Mouse (Mus musculus): ENCODE data around the gene Tjap1. TPM values are rescaled to one million over a fixed set of nuclear protein-coding genes. Genes with fewer than 3 reads are reported as not detected.

Tjap1 gene
- polyA plus RNA-seq, 1 experiment from 2014 or later = 34.6 TPM

GRCm38 (mm10) chr17:46313135-46313715 lies 30.4 kb upstream of the Tjap1 start:
- no peak overlapping the region for H3K9ac ChIP-seq (ENCODE audit: low read length)
- no peak overlapping the region for H3K4me2 ChIP-seq (ENCODE audit: low read length)
- no peak for ATAC-seq (ENCODE audit: insufficient number of reproducible peaks, insufficient read depth, low FRiP score, low read depth)
- 81% methylated on average over 9 of the region's 9 CpGs for WGBS
- no peak overlapping the region for H3K4me3 ChIP-seq (ENCODE audit: control insufficient read depth in 1 of 2, insufficient read depth in 1 of 2, low read depth in 1 of 2, low read length in 2 of 2)
- peaks cover 4 to 6% of the 10 kb centered on the region in 2 experiments for H3K4me1 ChIP-seq (ENCODE audit: control insufficient read depth in 2 of 2, insufficient read depth in 2 of 2, low read length in 2 of 2)
- H3K27me3 ChIP-seq (ENCODE audit: control insufficient read depth, insufficient read depth, low read length) = no peaks in the 10 kb centered on the region
- H3K9me3 ChIP-seq (ENCODE audit: control insufficient read depth, low read length) = no peaks in the 10 kb centered on the region
- 0 out of 2 replicates have a peak, but pooled peaks cover 6% of the 10 kb centered on the region for H3K36me3 ChIP-seq (ENCODE audit: control insufficient read depth, insufficient read depth, low read length)
- H3K27ac ChIP-seq (replicated peaks in 1 of 2; ENCODE audit: control insufficient read depth in 1 of 2, insufficient read depth in 1 of 2, low read depth in 2 of 2, low read length in 2 of 2) = no peak overlapping the region

- no peak for ATAC-seq (ENCODE audit: insufficient number of reproducible peaks, insufficient read depth, low FRiP score, low read depth)
- H3K4me2 ChIP-seq (ENCODE audit: low read length) = no peak overlapping the region
- no peaks in the 10 kb centered on the region for H3K9me3 ChIP-seq (ENCODE audit: control insufficient read depth, low read length)
- 0 out of 2 replicates have a peak overlapping the region, but pooled peaks have one; percentile 5 for H3K9ac ChIP-seq (ENCODE audit: low read length)
- H3K4me1 ChIP-seq (ENCODE audit: control insufficient read depth in 2 of 2, insufficient read depth in 2 of 2, low read length in 2 of 2) = peaks cover 4 to 6% of the 10 kb centered on the region in 2 experiments
- no peaks in the 10 kb centered on the region for H3K27me3 ChIP-seq (ENCODE audit: control insufficient read depth, insufficient read depth, low read length)
- no peak overlapping the region for H3K27ac ChIP-seq (replicated peaks in 1 of 2; ENCODE audit: control insufficient read depth in 1 of 2, insufficient read depth in 1 of 2, low read depth in 2 of 2, low read length in 2 of 2)
- 80% methylated on average over 10 of the region's 10 CpGs for WGBS
- 0 out of 2 replicates have a peak, but pooled peaks cover 13% of the 10 kb centered on the region for H3K36me3 ChIP-seq (ENCODE audit: control insufficient read depth, insufficient read depth, low read length)
- no peak overlapping the region for H3K4me3 ChIP-seq (ENCODE audit: control insufficient read depth in 1 of 2, insufficient read depth in 1 of 2, low read depth in 1 of 2, low read length in 2 of 2)
These were observed 27.7 kb upstream of the Tjap1 start for GRCm38 (mm10) chr17:46310515-46310914.

GRCm38 (mm10) chr17:46309835-46310234 lies 27.0 kb upstream of the Tjap1 start:
- Histone ChIP-seq H3K9ac (ENCODE audit: low read length) (0 out of 2 replicates have a peak overlapping the region, but pooled peaks have one; percentile 5), H3K27ac (replicated peaks in 1 of 2; ENCODE audit: control insufficient read depth in 1 of 2, insufficient read depth in 1 of 2, low read depth in 2 of 2, low read length in 2 of 2) (peak overlapping the region in 1 of 2 experiments; percentile 34; a peak in 1 of 4 replicates), H3K4me1 (ENCODE audit: control insufficient read depth in 2 of 2, insufficient read depth in 2 of 2, low read length in 2 of 2) (peaks cover 4 to 6% of the 10 kb centered on the region in 2 experiments), H3K9me3 (ENCODE audit: control insufficient read depth, low read length) (no peaks in the 10 kb centered on the region), H3K27me3 (ENCODE audit: control insufficient read depth, insufficient read depth, low read length) (no peaks in the 10 kb centered on the region), H3K4me2 (ENCODE audit: low read length) (no peak overlapping the region), H3K36me3 (ENCODE audit: control insufficient read depth, insufficient read depth, low read length) (0 out of 2 replicates have a peak, but pooled peaks cover 13% of the 10 kb centered on the region), H3K4me3 (ENCODE audit: control insufficient read depth in 1 of 2, insufficient read depth in 1 of 2, low read depth in 1 of 2, low read length in 2 of 2) (no peak overlapping the region)
- peak; percentile 36; the same call in 1 of the 2 replicates for ATAC-seq (ENCODE audit: insufficient number of reproducible peaks, insufficient read depth, low FRiP score, low read depth)
- WGBS = 30% methylated on average over 12 of the region's 12 CpGs

DNA sequence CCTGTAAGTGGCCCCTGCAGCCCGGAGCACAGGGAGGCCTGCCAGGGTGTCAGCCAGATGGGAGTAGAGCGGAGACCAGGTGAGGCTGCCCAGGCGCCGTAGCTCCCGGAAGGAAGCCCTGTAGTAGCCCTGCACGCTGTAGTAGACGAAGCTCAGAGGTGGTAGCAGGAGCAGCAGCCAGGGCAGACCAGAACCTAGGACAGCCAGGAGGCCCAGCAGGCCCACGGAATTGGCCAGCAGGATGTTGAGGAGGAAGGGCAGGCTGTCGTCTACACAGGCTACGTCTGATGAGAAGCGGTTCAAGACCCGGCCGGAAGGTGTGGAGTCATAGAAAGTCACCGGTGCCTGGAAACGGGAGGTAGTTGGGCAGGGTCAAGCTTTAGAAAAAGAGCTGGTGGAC lies 24.1 kb upstream of the Tjap1 start:
- H3K4me1 ChIP-seq (ENCODE audit: control insufficient read depth in 2 of 2, insufficient read depth in 2 of 2, low read length in 2 of 2) = peaks cover 4 to 6% of the 10 kb centered on the region in 2 experiments
- H3K9ac ChIP-seq (ENCODE audit: low read length) = no peak overlapping the region
- H3K4me3 ChIP-seq (ENCODE audit: control insufficient read depth in 1 of 2, insufficient read depth in 1 of 2, low read depth in 1 of 2, low read length in 2 of 2) = no peak overlapping the region
- no peaks in the 10 kb centered on the region for H3K9me3 ChIP-seq (ENCODE audit: control insufficient read depth, low read length)
- no peaks in the 10 kb centered on the region for H3K27me3 ChIP-seq (ENCODE audit: control insufficient read depth, insufficient read depth, low read length)
- 92% methylated on average over 15 of the region's 15 CpGs for WGBS
- no peak overlapping the region for H3K4me2 ChIP-seq (ENCODE audit: low read length)
- no peak overlapping the region for H3K27ac ChIP-seq (replicated peaks in 1 of 2; ENCODE audit: control insufficient read depth in 1 of 2, insufficient read depth in 1 of 2, low read depth in 2 of 2, low read length in 2 of 2)
- ATAC-seq (ENCODE audit: insufficient number of reproducible peaks, insufficient read depth, low FRiP score, low read depth) = no peak; the same call in 1 of the 2 replicates
- H3K36me3 ChIP-seq (ENCODE audit: control insufficient read depth, insufficient read depth, low read length) = 0 out of 2 replicates have a peak, but pooled peaks cover 10% of the 10 kb centered on the region

GRCm38 (mm10) chr17:46304184-46304583 lies 21.4 kb upstream of the Tjap1 start:
- 90% methylated on average over 9 of the region's 9 CpGs for WGBS

DNA sequence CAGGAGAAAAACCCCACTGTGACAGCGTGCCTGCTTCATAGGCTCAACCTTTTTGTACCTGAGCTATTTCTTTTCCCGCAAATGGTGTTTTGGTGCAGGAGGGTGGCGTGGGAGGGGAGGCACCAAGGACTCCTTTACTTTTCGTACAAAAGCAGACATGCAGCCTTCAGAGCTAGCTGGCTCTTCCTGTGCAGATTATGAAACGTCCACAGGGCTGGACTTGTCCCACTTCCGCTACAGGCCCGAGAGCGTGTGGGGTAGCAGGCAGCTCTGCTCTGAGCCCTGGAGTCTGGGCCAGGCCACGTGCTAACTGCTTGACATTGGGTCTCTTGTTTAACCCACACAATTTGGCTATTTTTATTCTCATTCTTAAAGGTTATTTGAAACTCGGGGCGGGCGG lies 19.1 kb upstream of the Tjap1 start:
- 68% methylated on average over 12 of the region's 12 CpGs for WGBS
- H3K4me1 ChIP-seq (ENCODE audit: control insufficient read depth in 2 of 2, insufficient read depth in 2 of 2, low read length in 2 of 2) = peaks cover 8 to 9% of the 10 kb centered on the region in 2 experiments; a peak in 3 of 4 replicates
- H3K36me3 ChIP-seq (ENCODE audit: control insufficient read depth, insufficient read depth, low read length) = 0 out of 2 replicates have a peak, but pooled peaks cover 10% of the 10 kb centered on the region
- peaks cover 28% of the 10 kb centered on the region for H3K27me3 ChIP-seq (ENCODE audit: control insufficient read depth, insufficient read depth, low read length)
- H3K9me3 ChIP-seq (ENCODE audit: control insufficient read depth, low read length) = no peaks in the 10 kb centered on the region
- H3K4me3 ChIP-seq (ENCODE audit: control insufficient read depth in 1 of 2, insufficient read depth in 1 of 2, low read depth in 1 of 2, low read length in 2 of 2) = no peak overlapping the region
- H3K27ac ChIP-seq (replicated peaks in 1 of 2; ENCODE audit: control insufficient read depth in 1 of 2, insufficient read depth in 1 of 2, low read depth in 2 of 2, low read length in 2 of 2) = no peak overlapping the region
- no peak overlapping the region for H3K9ac ChIP-seq (ENCODE audit: low read length)
- no peak overlapping the region for H3K4me2 ChIP-seq (ENCODE audit: low read length)
- no peak for ATAC-seq (ENCODE audit: insufficient number of reproducible peaks, insufficient read depth, low FRiP score, low read depth)

More at GRCm38 (mm10) chr17:46304184-46304583, 21.4 kb upstream of the Tjap1 start:
- peaks cover 11% of the 10 kb centered on the region; the same call in 1 of the 2 replicates for H3K27me3 ChIP-seq (ENCODE audit: control insufficient read depth, insufficient read depth, low read length)
- no peak overlapping the region for H3K4me2 ChIP-seq (ENCODE audit: low read length)
- no peaks in the 10 kb centered on the region for H3K4me1 ChIP-seq (ENCODE audit: control insufficient read depth in 2 of 2, insufficient read depth in 2 of 2, low read length in 2 of 2)
- H3K27ac ChIP-seq (replicated peaks in 1 of 2; ENCODE audit: control insufficient read depth in 1 of 2, insufficient read depth in 1 of 2, low read depth in 2 of 2, low read length in 2 of 2) = no peak overlapping the region
- H3K4me3 ChIP-seq (ENCODE audit: control insufficient read depth in 1 of 2, insufficient read depth in 1 of 2, low read depth in 1 of 2, low read length in 2 of 2) = no peak overlapping the region
- H3K9me3 ChIP-seq (ENCODE audit: control insufficient read depth, low read length) = no peaks in the 10 kb centered on the region
- 0 out of 2 replicates have a peak, but pooled peaks cover 10% of the 10 kb centered on the region for H3K36me3 ChIP-seq (ENCODE audit: control insufficient read depth, insufficient read depth, low read length)
- no peak for ATAC-seq (ENCODE audit: insufficient number of reproducible peaks, insufficient read depth, low FRiP score, low read depth)
- no peak overlapping the region for H3K9ac ChIP-seq (ENCODE audit: low read length)

DNA sequence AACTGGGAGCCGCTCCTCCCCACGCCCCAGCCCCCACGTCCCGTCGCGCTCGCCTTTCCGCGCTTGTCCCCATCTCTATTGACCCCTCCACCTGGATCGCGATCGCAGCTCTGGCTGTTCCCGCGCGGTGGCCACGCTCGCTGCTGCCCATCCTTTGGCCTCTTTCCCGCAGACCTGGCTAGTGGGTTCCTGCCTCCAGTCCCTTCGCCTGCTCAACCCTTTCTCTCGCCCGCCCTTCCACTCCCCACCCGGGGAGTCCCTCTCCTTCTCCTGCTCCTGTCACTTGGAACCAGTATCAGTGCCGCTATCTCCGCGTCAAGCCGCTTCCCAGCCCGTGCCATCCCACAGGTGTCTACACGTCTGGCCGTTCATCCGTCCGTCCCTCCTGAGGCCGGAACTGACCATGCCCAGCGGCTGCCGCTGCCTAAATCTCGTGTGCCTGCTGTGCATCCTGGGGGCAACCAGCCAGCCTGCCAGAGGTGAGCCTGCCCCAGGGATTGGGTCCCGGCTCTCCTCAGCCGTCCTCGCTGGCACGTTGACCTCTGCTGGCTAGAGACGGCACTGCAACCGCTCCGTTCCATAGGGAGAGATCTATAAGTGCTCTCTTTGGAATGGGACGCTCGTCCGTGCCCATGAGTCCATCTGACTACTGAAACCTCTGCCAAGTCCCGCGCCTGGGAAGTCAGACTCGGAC lies 15.5 kb upstream of the Tjap1 start:
- Histone ChIP-seq H3K4me1 (ENCODE audit: control insufficient read depth in 2 of 2, insufficient read depth in 2 of 2, low read length in 2 of 2) (peaks cover 8 to 9% of the 10 kb centered on the region in 2 experiments; a peak in 3 of 4 replicates), H3K27me3 (ENCODE audit: control insufficient read depth, insufficient read depth, low read length) (peaks cover 56% of the 10 kb centered on the region), H3K4me2 (ENCODE audit: low read length) (peak overlapping the region; percentile 98), H3K9me3 (ENCODE audit: control insufficient read depth, low read length) (no peaks in the 10 kb centered on the region), H3K4me3 (ENCODE audit: control insufficient read depth in 1 of 2, insufficient read depth in 1 of 2, low read depth in 1 of 2, low read length in 2 of 2) (peak overlapping the region; percentile 44 to 56), H3K27ac (replicated peaks in 1 of 2; ENCODE audit: control insufficient read depth in 1 of 2, insufficient read depth in 1 of 2, low read depth in 2 of 2, low read length in 2 of 2) (no peak overlapping the region), H3K9ac (ENCODE audit: low read length) (peak overlapping the region; percentile 61), H3K36me3 (ENCODE audit: control insufficient read depth, insufficient read depth, low read length) (no peaks in the 10 kb centered on the region)
- WGBS = under 1% methylated on average over 48 of the region's 48 CpGs
- peak; percentile 72; the same call in 1 of the 2 replicates for ATAC-seq (ENCODE audit: insufficient number of reproducible peaks, insufficient read depth, low FRiP score, low read depth)

Measured in heart, embryonic 14.5 days (tissue).